Mouse (Mus musculus) intestine, embryonic 14.5 days (tissue): ENCODE results near the gene Trub1. TPM values are rescaled to one million over a fixed set of nuclear protein-coding genes. Genes with fewer than 3 reads are reported as not detected.

ENCODE experiments used
- ATAC-seq: fragments of 200-750 bp; cut with Nextera tagmentation; replicated peaks from 2 replicates; pipeline ENCODE4 v1.8.0; 2017; ENCODE audit warnings: low read depth, moderate number of reproducible peaks, moderate TSS enrichment, moderate library complexity; ENCODE audit not compliant: low FRiP score, low TSS enrichment
- DNase-seq: peaks from one replicate; pipeline ENCODE4 v3.0.0-alpha.2; 2018; ENCODE audit warnings: low spot score
- H3K27ac ChIP-seq: fragments of 300-500 bp; sonication (generic); 2 replicates; pipeline ENCODE4 v1.5.1; 2014; ENCODE audit warnings: low read depth, mild to moderate bottlenecking, control low read depth
- H3K27me3 ChIP-seq: fragments of 300-500 bp; sonication (generic); replicated peaks from 2 replicates; pipeline ENCODE4 v1.6.1; 2014; ENCODE audit warnings: low read length, control low read depth; ENCODE audit not compliant: control insufficient read depth, insufficient read depth
- H3K36me3 ChIP-seq: fragments of 300-500 bp; sonication (generic); 2 replicates; pipeline ENCODE4 v1.6.1; 2014; ENCODE audit warnings: low read length, control low read depth; ENCODE audit not compliant: control insufficient read depth, insufficient read depth
- H3K4me1 ChIP-seq: fragments of 300-500 bp; sonication (generic); replicated peaks from 2 replicates; pipeline ENCODE4 v1.6.1; 2014; ENCODE audit warnings: low read length, control low read depth, mixed read lengths; ENCODE audit not compliant: control insufficient read depth, insufficient read depth
- H3K4me2 ChIP-seq: fragments of 300-500 bp; sonication (generic); 2 replicates; pipeline ENCODE4 v1.6.1; 2014; ENCODE audit warnings: low read length
- H3K4me3 ChIP-seq: fragments of 300-500 bp; sonication (generic); 2 replicates; pipeline ENCODE4 v1.5.1; 2014; ENCODE audit warnings: low read depth, low read length, control low read depth, mixed read lengths
- H3K9ac ChIP-seq: fragments of 300-500 bp; sonication (generic); 2 replicates; pipeline ENCODE4 v1.6.1; 2014; ENCODE audit warnings: mild to moderate bottlenecking, low read length
- H3K9me3 ChIP-seq: fragments of 300-500 bp; sonication (generic); 2 replicates; pipeline ENCODE4 v1.6.1; 2016; ENCODE audit warnings: low read length, control low read depth; ENCODE audit not compliant: control insufficient read depth
- WGBS: fragments of 180-500 bp; shearing (Covaris S2); extraction: QIAGEN DNeasy Blood & Tissue Kit; methylation state at CpG from one replicate; pipeline ENCODE4 v1.1.7; 2014; 5-methylcytosine and 5-hydroxymethylcytosine counted together
- polyA plus RNA-seq: library from polyadenylated mRNA; unstranded; fragments of >200 nt; fragmentation: Nextera tagmentation; extraction: Ambion mirVana; gene quantifications from 2 replicates; pipeline ENCODE4 v1.2.1, GENCODE M21; 2014

The Trub1 gene
- 27.6 and 28.7 TPM in 2 replicates for polyA plus RNA-seq

DNA sequence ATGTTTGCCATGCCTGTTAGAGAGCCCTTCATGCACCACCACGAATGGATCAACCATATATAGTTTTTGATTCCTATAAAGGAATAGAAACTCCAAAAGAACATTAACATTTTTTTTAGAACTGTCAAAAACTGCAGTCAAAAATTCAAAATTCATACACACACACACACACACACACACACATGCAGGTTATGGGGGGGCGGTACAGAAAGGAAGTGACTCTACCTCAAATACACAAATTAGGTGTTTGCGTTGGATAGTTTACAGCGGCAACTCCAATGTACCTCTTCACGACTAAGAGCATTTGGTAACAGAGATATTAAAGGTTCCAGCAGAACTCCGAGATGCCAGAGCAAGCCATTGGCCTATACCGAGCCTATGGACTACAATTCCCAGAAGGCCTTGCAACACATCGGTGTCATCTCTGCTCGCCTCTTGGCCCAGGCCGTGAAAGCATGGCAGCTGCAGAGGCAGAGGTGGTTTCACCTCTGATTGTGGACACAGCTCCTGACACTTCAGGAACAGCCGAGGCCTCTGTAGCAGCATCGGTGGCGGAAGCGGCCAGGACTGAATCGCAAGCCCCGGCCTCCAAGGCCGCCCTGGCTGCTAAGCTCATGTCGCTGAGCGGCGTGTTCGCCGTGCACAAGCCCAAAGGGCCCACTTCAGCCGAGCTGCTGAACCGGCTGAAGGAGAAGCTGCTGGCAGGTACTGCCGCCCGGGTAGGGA is at the start of gene Trub1:
Gene Trub1 (plus strand): TSS at position 421 of the 726 bp plus-strand sequence.
- 0 out of 2 replicates have a peak, but pooled peaks cover 5% of the 10 kb centered on the region for H3K9me3 ChIP-seq
- H3K27ac ChIP-seq: peak within 1 kb of the TSS; percentile 76; the same call in 1 of the 2 replicates
- 4% methylated on average over 26 of the region's 26 CpGs for WGBS
- no peaks in the 10 kb centered on the region for H3K36me3 ChIP-seq
- peak within 1 kb of the TSS; percentile 69 for H3K4me2 ChIP-seq
- peak within 1 kb of the TSS; percentile 76 for H3K9ac ChIP-seq
- ATAC-seq: peak; percentile 97
- peaks cover 9% of the 10 kb centered on the region; the same call in 1 of the 2 replicates for H3K4me1 ChIP-seq
- no peaks in the 10 kb centered on the region for H3K27me3 ChIP-seq
- H3K4me3 ChIP-seq: peak within 1 kb of the TSS; percentile 98
- DNase-seq: peak; percentile 88

DNA sequence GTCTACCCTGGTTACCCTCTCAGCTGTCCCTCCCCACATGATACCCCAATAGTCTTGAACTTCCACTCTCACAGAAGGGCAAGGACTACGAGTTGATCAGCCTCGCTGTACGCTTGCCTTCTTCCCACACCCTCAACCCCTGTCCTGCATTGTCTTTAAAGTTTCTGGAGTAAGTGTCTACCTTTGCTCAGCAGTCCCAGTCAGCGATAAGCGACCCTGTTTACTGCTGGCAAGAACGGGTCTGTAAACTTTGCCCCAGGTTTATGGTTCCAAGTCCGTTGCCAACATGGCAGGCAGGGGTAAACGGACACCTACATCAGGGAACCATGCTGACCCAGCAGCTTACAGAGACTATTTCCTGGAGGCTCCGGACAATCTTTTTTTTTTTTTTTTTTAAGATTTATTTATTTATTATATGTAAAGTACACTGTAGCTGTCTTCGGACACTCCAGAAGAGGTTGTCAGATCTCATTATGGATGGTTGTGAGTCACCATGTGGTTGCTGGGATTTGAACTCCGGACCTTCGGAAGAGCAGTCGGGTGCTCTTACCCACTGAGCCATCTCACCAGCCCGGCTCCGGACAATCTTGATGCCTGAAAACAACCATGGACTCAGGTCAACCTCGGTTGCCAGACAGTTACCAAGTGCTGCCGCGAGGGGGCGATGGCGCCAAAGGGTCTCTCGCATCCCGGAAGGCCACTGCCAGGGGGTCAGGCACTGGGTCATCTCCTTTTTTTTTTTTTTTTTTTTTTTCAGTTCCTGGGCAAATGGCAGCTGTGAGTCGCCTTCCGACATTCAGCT is 48.8 kb upstream of the Trub1 start:
- 15% methylated on average over 24 of the region's 24 CpGs for WGBS
- ATAC-seq: peak; percentile 62
- DNase-seq: peak; percentile 92
- peak overlapping the region; percentile 25 for H3K4me2 ChIP-seq
- no peak overlapping the region for H3K4me3 ChIP-seq
- H3K9me3 ChIP-seq: no peaks in the 10 kb centered on the region
- H3K27me3 ChIP-seq: no peaks in the 10 kb centered on the region
- H3K4me1 ChIP-seq: peaks cover 16% of the 10 kb centered on the region
- H3K9ac ChIP-seq: no peak overlapping the region
- H3K27ac ChIP-seq: no peak overlapping the region
- no peaks in the 10 kb centered on the region for H3K36me3 ChIP-seq

DNA sequence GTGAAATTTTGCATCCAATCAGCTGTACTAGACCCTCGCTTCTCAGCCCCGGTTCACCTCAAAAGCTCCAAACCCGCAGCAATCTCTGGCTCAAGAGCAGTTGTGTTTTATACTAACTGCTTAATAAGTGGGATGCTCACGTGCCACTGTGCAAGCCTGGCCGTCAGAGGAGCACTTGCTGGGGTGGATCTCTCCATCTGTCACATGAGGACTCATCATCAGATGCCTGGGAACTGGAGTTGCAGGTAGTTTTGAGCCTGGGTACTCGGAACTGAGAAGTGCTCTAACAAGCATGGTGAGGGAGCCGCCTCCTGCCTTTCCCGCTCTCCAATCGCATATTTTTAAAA is 48.2 kb upstream of the Trub1 start:
- no peak for ATAC-seq
- Histone ChIP-seq H3K4me2 (peak overlapping the region; percentile 25), H3K36me3 (no peaks in the 10 kb centered on the region), H3K4me3 (no peak overlapping the region), H3K27ac (no peak overlapping the region), H3K4me1 (peaks cover 16% of the 10 kb centered on the region), H3K27me3 (no peaks in the 10 kb centered on the region), H3K9ac (no peak overlapping the region), H3K9me3 (no peaks in the 10 kb centered on the region)
- 17% methylated on average over 9 of the region's 9 CpGs for WGBS
- DNase-seq: no peak

DNA sequence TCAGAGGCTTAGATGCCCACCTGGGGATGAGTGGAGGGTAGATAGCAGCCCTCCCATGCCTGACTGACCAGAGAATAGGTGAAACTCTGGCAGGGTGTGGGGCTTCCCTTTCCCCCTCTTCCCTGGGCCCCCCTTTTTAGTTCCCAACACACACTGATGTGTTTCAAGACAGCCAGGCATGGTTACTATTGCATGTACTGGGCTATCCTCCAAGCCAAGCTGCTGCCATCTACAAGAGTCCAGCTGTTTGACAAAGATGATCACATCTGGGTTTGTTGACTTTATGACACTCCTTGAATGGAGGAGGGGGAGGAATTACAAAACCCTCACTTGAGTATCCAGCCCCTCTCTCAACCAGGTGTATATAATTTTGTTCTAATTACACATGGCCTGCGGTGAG is 44.8 kb upstream of the Trub1 start:
- 79% methylated on average over 1 of the region's 1 CpGs for WGBS
- Histone ChIP-seq H3K4me2 (no peak overlapping the region), H3K36me3 (no peaks in the 10 kb centered on the region), H3K27ac (no peak overlapping the region), H3K4me3 (no peak overlapping the region), H3K9ac (no peak overlapping the region), H3K4me1 (peaks cover 26% of the 10 kb centered on the region), H3K27me3 (no peaks in the 10 kb centered on the region), H3K9me3 (no peaks in the 10 kb centered on the region)
- no peak for ATAC-seq
- DNase-seq: no peak

DNA sequence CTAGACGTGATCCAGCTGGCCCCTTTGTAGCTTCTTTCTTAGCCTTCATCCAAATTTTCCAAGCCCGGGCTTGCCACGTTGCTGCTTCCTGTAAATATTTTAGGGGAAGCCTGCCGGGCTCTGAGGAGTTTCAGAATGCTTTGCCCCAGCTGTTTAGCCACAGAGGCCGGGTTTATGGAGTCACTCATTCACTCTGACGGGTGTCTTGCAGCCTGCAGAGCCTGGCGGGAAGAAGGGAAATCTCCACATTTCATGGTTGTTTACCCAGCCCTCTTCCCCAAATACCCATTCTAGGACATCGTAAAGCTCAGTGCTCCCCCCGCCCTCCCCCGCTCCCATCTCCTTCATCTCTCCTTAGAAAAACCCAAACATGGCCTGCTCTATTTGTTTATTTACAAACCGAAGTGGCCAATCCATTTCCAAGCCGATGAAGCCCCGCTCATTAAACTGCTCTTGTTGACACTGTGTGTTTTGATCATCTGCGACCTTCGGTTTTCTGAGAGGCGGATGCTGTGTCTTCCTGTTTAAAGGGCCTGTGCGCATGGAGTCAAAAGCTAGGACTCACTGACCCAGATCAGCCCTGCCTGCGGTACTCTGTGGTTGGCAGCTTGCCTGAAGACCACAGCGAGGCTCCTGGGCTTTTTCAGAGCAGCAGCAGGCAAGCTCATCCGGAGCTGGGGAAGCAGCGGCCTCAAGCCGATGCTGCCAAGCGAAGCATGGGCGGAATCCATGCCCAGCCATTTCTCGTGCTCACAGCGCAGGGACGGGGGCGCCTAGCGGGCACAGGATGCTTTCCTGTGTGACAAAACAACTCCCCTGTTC is 41.1 kb upstream of the Trub1 start:
- peak; percentile 69 for ATAC-seq
- Histone ChIP-seq H3K36me3 (no peaks in the 10 kb centered on the region), H3K4me2 (peak overlapping the region; percentile 46), H3K9me3 (no peaks in the 10 kb centered on the region), H3K9ac (peak overlapping the region; percentile 45; the same call in 1 of the 2 replicates), H3K27me3 (no peaks in the 10 kb centered on the region), H3K4me3 (peak overlapping the region; percentile 15; the same call in 1 of the 2 replicates), H3K4me1 (peaks cover 16% of the 10 kb centered on the region), H3K27ac (peak overlapping the region; percentile 92)
- peak; percentile 80 for DNase-seq
- WGBS: 11% methylated on average over 29 of the region's 29 CpGs

DNA sequence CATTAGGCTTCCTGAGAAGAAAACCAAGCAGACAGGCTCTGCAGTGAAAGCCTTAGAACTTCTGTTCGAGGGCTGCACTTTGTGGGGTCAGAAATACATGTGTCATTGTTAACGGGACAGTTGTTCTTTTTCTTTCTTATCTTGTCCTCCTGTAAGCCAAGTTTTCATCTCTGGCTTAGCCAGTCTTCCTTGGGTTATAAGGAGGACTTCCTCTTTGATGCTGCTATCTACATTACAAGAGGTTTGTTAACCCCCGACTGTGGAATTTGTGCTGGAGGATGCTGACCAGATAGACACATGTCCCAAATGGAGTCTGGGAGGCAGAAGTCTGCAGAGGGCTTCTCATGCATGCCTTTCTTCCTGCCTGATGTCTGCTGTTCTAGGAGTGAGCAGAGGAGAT is 39.5 kb upstream of the Trub1 start:
- Histone ChIP-seq H3K9ac (no peak overlapping the region), H3K27me3 (no peaks in the 10 kb centered on the region), H3K27ac (no peak overlapping the region), H3K36me3 (no peaks in the 10 kb centered on the region), H3K9me3 (no peaks in the 10 kb centered on the region), H3K4me2 (no peak overlapping the region), H3K4me1 (peaks cover 16% of the 10 kb centered on the region), H3K4me3 (no peak overlapping the region)
- DNase-seq: no peak
- ATAC-seq: no peak
- WGBS: 56% methylated on average over 3 of the region's 3 CpGs

DNA sequence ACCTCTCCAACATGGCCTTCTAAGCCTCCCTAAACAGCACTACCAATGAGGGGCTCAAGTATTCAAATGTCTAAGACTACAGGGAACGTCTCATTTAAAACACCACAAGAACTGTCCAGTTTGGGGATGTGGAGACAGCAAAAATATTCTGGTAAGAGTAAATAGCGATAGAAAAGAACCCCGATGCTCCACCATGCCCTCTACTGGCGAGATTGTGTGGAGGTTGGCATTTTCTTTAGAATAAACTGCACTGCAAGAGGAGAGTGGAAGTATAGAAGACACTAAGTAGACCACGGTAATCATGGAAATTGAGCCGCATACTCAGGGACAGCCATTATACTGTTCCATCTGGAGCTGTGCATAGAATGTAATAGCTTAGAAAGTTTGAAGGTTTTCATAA is 38.8 kb upstream of the Trub1 start:
- DNase-seq (no peak), ATAC-seq (no peak)
- no peak overlapping the region for H3K27ac ChIP-seq
- whole genome bisulfite sequencing: 89% methylated on average over 6 of the region's 6 CpGs
- no peaks in the 10 kb centered on the region for H3K9me3 ChIP-seq
- no peak overlapping the region for H3K9ac ChIP-seq
- no peak overlapping the region for H3K4me2 ChIP-seq
- H3K4me3 ChIP-seq: no peak overlapping the region
- H3K27me3 ChIP-seq: no peaks in the 10 kb centered on the region
- peaks cover 16% of the 10 kb centered on the region for H3K4me1 ChIP-seq
- H3K36me3 ChIP-seq: no peaks in the 10 kb centered on the region

DNA sequence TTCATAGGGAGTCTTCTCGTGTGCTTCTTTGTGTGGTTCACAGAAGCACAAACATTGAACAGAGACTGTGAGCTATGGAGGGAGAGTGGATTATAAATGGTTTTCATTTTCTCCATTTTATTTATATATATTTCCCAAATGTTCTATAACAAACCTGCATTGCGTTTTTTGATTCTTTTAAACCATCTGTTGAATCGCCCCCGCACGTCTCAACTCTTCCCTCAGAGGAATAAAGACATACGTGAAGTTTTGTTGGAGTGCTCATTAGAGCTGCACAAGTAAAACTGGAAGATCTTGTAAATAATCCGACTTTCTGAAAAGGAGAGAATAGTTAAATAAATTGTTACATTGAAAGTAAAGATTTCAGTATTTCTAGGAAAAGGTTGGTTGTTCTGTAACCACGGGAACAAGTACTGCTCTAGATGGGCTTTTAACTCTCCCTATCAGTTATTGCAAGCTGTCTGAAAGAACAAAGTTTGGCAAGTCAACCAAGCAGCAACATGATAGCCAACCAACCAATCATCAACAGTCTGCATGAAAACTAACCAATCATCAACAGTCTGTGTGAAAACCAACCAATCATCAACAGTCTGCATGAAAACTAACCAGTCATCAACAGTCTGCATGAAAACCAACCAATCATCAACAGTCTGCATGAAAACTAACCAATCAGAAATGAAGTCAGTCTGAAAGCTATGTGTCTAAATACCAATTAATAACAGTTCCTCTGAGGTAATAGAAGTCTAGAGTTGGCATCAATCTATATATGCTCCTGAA is 37.5 kb upstream of the Trub1 start:
- Histone ChIP-seq H3K4me2 (no peak overlapping the region), H3K27me3 (no peaks in the 10 kb centered on the region), H3K27ac (no peak overlapping the region), H3K9me3 (no peaks in the 10 kb centered on the region), H3K4me3 (no peak overlapping the region), H3K4me1 (peaks cover 16% of the 10 kb centered on the region), H3K36me3 (no peaks in the 10 kb centered on the region), H3K9ac (no peak overlapping the region)
- 83% methylated on average over 8 of the region's 8 CpGs for WGBS
- no peak for DNase-seq
- no peak for ATAC-seq
